Mouse (Mus musculus): ENCODE measurements around the gene Tmem217. TPM values are rescaled to one million over a fixed set of nuclear protein-coding genes. Genes with fewer than 3 reads are reported as not detected.
A peak's percentile ranks its signal among the peaks of the same experiment; 100 is the strongest.

The Tmem217 gene
- total and polyA plus RNA-seq, 2 experiments from 2014 or later: 0.23 TPM; not detected in 1

DNA sequence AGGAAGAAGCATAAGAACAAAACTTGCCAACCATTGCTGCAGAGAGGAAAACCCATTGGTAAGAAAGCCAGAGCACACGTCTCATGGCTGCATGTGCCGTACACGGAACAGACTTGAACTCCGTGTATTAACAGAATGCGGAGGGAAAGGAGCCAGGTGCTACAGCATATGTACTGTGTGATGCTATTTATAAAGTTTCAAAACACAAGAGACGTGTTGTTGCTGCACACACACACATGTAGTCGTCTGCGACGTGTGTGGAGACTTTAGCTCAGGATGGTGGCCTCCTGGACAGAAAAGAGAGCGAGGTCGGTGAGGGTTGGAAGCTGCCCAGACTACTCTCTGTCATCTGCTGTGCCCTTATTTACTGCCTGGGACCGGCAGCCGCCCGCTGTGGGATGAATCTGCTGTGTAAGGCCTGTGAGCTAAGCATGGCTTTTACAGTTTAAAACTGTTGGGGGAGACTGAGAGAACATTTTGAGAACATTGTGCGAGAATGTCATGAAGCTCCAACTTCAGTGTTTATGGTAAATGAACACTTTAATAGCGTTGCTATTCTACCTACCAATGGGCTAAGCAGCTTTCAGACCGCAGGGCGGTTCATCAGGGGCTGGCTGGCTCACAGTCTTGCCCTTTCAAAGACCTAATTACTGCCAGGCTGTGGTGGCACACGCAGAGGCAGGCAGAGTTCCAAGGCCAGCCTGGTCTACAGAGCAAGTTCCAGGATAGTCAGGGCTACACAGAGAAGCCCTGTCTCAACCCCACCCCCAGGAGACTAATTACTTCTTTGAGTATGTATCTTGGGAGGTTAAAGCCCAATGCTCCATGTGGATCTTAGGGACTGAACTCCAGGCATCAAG lies 9.1 kb downstream of the Tmem217 start:
- Histone ChIP-seq H3K4me3 (ENCODE audit: low read depth, low read length) (no peak overlapping the region), H3K4me2 (ENCODE audit: low read depth, low read length) (no peak overlapping the region), H3K4me1 (ENCODE audit: control insufficient read depth, insufficient read depth) (no peaks in the 10 kb centered on the region), H3K27me3 (ENCODE audit: control insufficient read depth, insufficient read depth, low read length) (no peaks in the 10 kb centered on the region), H3K27ac (ENCODE audit: low read depth) (no peak overlapping the region), H3K36me3 (replicated peaks; ENCODE audit: control insufficient read depth, insufficient read depth, low read length) (no peaks in the 10 kb centered on the region), H3K9me3 (replicated peaks; ENCODE audit: control insufficient read depth, low read length) (no peaks in the 10 kb centered on the region), H3K9ac (replicated peaks; ENCODE audit: low read depth, low read length) (no peak overlapping the region)
- TF ChIP-seq CTCF (IDR thresholded peaks at IDR 0.05; ENCODE audit: low read depth) (no peak), EP300 (IDR thresholded peaks at IDR 0.05; ENCODE audit: low read depth) (no peak)
- no peak for ATAC-seq (ENCODE audit: insufficient read depth, low read depth)
- 85% methylated on average over 19 of the region's 19 CpGs for WGBS
- no peak for DNase-seq (ENCODE audit: low spot score)

GRCm38 (mm10) chr17:29541419-29541818 lies 10.8 kb downstream of the Tmem217 start:
- Histone ChIP-seq H3K27me3 (ENCODE audit: control insufficient read depth, insufficient read depth, low read length) (no peaks in the 10 kb centered on the region), H3K27ac (ENCODE audit: low read depth) (no peak overlapping the region)

GRCm38 (mm10) chr17:29540426-29540825 lies 11.8 kb downstream of the Tmem217 start:
- 89% methylated on average over 8 of the region's 8 CpGs for WGBS
- ATAC-seq (ENCODE audit: insufficient read depth, low read depth): no peak
- Histone ChIP-seq H3K36me3 (replicated peaks; ENCODE audit: control insufficient read depth, insufficient read depth, low read length) (no peaks in the 10 kb centered on the region), H3K4me2 (ENCODE audit: low read depth, low read length) (no peak overlapping the region), H3K27me3 (ENCODE audit: control insufficient read depth, insufficient read depth, low read length) (no peaks in the 10 kb centered on the region), H3K9ac (replicated peaks; ENCODE audit: low read depth, low read length) (no peak overlapping the region), H3K9me3 (replicated peaks; ENCODE audit: control insufficient read depth, low read length) (no peaks in the 10 kb centered on the region), H3K4me3 (ENCODE audit: low read depth, low read length) (no peak overlapping the region), H3K4me1 (ENCODE audit: control insufficient read depth, insufficient read depth) (no peaks in the 10 kb centered on the region), H3K27ac (ENCODE audit: low read depth) (no peak overlapping the region)
- DNase-seq (ENCODE audit: low spot score): no peak
- TF ChIP-seq CTCF (IDR thresholded peaks at IDR 0.05; ENCODE audit: low read depth) (no peak), EP300 (IDR thresholded peaks at IDR 0.05; ENCODE audit: low read depth) (no peak)

More at GRCm38 (mm10) chr17:29541419-29541818, 10.8 kb downstream of the Tmem217 start:
- H3K4me2 ChIP-seq (ENCODE audit: low read depth, low read length): no peak overlapping the region
- no peaks in the 10 kb centered on the region for H3K4me1 ChIP-seq (ENCODE audit: control insufficient read depth, insufficient read depth)
- TF ChIP-seq EP300 (IDR thresholded peaks at IDR 0.05; ENCODE audit: low read depth) (no peak), CTCF (IDR thresholded peaks at IDR 0.05; ENCODE audit: low read depth) (no peak)
- H3K36me3 ChIP-seq (replicated peaks; ENCODE audit: control insufficient read depth, insufficient read depth, low read length): no peaks in the 10 kb centered on the region
- peak; percentile 83 for ATAC-seq (ENCODE audit: insufficient read depth, low read depth)
- WGBS: 44% methylated on average over 14 of the region's 14 CpGs
- no peak overlapping the region; the same call in 1 of the 2 replicates for H3K9ac ChIP-seq (replicated peaks; ENCODE audit: low read depth, low read length)
- H3K4me3 ChIP-seq (ENCODE audit: low read depth, low read length): no peak overlapping the region
- no peaks in the 10 kb centered on the region for H3K9me3 ChIP-seq (replicated peaks; ENCODE audit: control insufficient read depth, low read length)
- DNase-seq (ENCODE audit: low spot score): peak; percentile 64

DNA sequence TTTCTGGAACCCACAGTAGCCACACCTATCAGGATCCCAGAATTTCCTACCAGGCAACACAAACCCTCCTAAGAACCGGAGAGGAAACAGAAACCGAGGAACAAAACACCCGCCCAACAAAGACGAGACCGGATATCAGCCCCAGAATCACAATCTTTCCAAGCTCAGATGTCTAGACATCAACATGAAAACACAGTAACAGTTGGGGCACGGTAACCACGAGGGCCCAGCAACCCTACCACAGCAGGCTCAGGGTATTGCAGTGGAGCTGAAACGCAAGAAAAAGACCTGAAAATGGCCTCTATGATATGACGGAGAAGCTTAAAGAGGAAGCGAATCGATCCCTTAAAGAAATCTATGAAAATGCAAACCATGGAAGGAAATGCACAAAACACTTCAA lies 18.3 kb downstream of the Tmem217 start:
- 82% methylated on average over 11 of the region's 11 CpGs for WGBS
- Histone ChIP-seq H3K9ac (replicated peaks; ENCODE audit: low read depth, low read length) (no peak overlapping the region), H3K27ac (ENCODE audit: low read depth) (no peak overlapping the region), H3K36me3 (replicated peaks; ENCODE audit: control insufficient read depth, insufficient read depth, low read length) (no peaks in the 10 kb centered on the region), H3K27me3 (ENCODE audit: control insufficient read depth, insufficient read depth, low read length) (no peaks in the 10 kb centered on the region), H3K4me3 (ENCODE audit: low read depth, low read length) (no peak overlapping the region), H3K9me3 (replicated peaks; ENCODE audit: control insufficient read depth, low read length) (no peaks in the 10 kb centered on the region), H3K4me2 (ENCODE audit: low read depth, low read length) (no peak overlapping the region), H3K4me1 (ENCODE audit: control insufficient read depth, insufficient read depth) (no peaks in the 10 kb centered on the region)
- TF ChIP-seq EP300 (IDR thresholded peaks at IDR 0.05; ENCODE audit: low read depth) (no peak), CTCF (IDR thresholded peaks at IDR 0.05; ENCODE audit: low read depth) (no peak)
- ATAC-seq (ENCODE audit: insufficient read depth, low read depth) (no peak), DNase-seq (ENCODE audit: low spot score) (no peak)

DNA sequence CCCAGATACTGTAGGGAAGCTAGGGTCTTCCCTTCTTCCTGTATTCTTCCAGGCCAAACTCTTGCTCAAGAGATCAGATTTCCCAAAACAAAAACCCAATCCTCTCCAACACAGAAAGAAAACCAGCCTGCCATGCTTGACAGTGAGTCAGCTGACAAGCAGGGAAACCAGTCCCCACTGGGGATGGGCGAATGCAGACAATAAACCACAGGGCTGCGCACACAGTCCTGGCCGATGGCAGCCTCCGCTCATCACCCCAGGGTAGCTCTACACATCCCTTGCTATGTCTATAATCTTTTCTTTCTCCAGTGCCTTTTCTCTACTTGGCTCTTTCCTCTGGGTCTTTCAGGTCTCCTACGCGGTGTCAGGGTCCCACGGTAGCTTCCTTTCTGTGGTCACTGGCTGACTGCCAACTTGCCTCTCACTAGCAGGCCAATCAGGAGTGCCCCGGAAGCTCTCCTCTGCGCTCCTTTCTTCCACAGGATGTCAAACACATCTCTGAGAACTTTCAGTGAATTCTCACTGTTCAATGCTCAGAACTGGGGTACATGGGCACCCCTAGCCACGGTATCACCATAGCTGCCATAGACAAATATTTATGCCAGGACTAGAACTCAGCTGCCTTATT lies 20.3 kb downstream of the Tmem217 start:
- ATAC-seq (ENCODE audit: insufficient read depth, low read depth): no peak

More for the DNA sequence above, 20.3 kb downstream of the Tmem217 start:
- Histone ChIP-seq H3K9ac (replicated peaks; ENCODE audit: low read depth, low read length) (no peak overlapping the region), H3K4me2 (ENCODE audit: low read depth, low read length) (no peak overlapping the region), H3K27ac (ENCODE audit: low read depth) (no peak overlapping the region), H3K4me3 (ENCODE audit: low read depth, low read length) (no peak overlapping the region), H3K9me3 (replicated peaks; ENCODE audit: control insufficient read depth, low read length) (no peaks in the 10 kb centered on the region), H3K36me3 (replicated peaks; ENCODE audit: control insufficient read depth, insufficient read depth, low read length) (no peaks in the 10 kb centered on the region), H3K27me3 (ENCODE audit: control insufficient read depth, insufficient read depth, low read length) (no peaks in the 10 kb centered on the region), H3K4me1 (ENCODE audit: control insufficient read depth, insufficient read depth) (no peaks in the 10 kb centered on the region)
- TF ChIP-seq CTCF (IDR thresholded peaks at IDR 0.05; ENCODE audit: low read depth): no peak
- TF ChIP-seq EP300 (IDR thresholded peaks at IDR 0.05; ENCODE audit: low read depth): no peak
- 55% methylated on average over 10 of the region's 10 CpGs for WGBS
- no peak for DNase-seq (ENCODE audit: low spot score)

Measured in heart, postnatal 0 days (tissue).